Mouse (Mus musculus): ENCODE results near the gene Rfx8. TPM values are rescaled to one million over a fixed set of nuclear protein-coding genes. Genes with fewer than 3 reads are reported as not detected.

Gene Rfx8
- polyA plus RNA-seq, 1 experiment = 0.31 TPM

GRCm38 (mm10) chr1:39758244-39758643 is 37.4 kb upstream of the Rfx8 start:
- 0 out of 2 replicates have a peak, but pooled peaks cover 2% of the 10 kb centered on the region for H3K4me1 ChIP-seq (ENCODE audit: control insufficient read depth, insufficient read depth, low read length)
- no peak overlapping the region for H3K4me3 ChIP-seq (ENCODE audit: insufficient read depth, low read length)
- TF ChIP-seq POLR2A (IDR thresholded peaks at IDR 0.05; ENCODE audit: extremely low read depth, insufficient read depth, low read length) (no peak), CTCF (IDR thresholded peaks at IDR 0.05; ENCODE audit: extremely low read depth, insufficient read depth, low read length) (no peak)
- H3K27ac ChIP-seq (ENCODE audit: insufficient read depth, low read length) = no peak overlapping the region

GRCm38 (mm10) chr1:39756952-39757351 is 36.2 kb upstream of the Rfx8 start:
- Histone ChIP-seq H3K27ac (ENCODE audit: insufficient read depth, low read length) (no peak overlapping the region), H3K4me1 (ENCODE audit: control insufficient read depth, insufficient read depth, low read length) (0 out of 2 replicates have a peak, but pooled peaks cover 2% of the 10 kb centered on the region), H3K4me3 (ENCODE audit: insufficient read depth, low read length) (no peak overlapping the region)
- TF ChIP-seq CTCF (IDR thresholded peaks at IDR 0.05; ENCODE audit: extremely low read depth, insufficient read depth, low read length) = no peak
- no peak for TF ChIP-seq POLR2A (IDR thresholded peaks at IDR 0.05; ENCODE audit: extremely low read depth, insufficient read depth, low read length)

- no peak overlapping the region for H3K4me3 ChIP-seq (ENCODE audit: insufficient read depth, low read length)
- no peak overlapping the region for H3K27ac ChIP-seq (ENCODE audit: insufficient read depth, low read length)
- TF ChIP-seq CTCF (IDR thresholded peaks at IDR 0.05; ENCODE audit: extremely low read depth, insufficient read depth, low read length) (no peak), POLR2A (IDR thresholded peaks at IDR 0.05; ENCODE audit: extremely low read depth, insufficient read depth, low read length) (no peak)
- no peaks in the 10 kb centered on the region for H3K4me1 ChIP-seq (ENCODE audit: control insufficient read depth, insufficient read depth, low read length)
These were observed 33.6 kb upstream of the Rfx8 start for GRCm38 (mm10) chr1:39754224-39754957.

DNA sequence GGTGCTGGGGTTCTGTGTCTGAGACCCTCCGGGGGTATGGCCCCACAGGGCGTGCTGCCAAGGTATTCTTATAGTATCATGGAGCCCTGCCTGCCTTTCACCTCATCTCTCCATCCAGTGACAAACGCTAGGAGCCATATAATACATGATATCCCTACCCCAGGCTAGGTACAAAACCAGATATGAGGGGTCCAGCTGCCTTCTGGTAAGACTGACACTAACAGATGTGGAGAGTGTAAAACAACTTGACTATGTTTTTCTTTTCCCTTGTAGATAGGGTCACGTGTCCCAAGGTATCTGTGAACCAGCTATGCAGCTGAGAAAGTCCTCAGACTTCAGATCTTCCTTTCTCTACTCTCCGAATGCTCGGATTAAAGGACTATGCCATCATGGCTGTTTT is 30.7 kb upstream of the Rfx8 start:
- no peak for TF ChIP-seq CTCF (IDR thresholded peaks at IDR 0.05; ENCODE audit: extremely low read depth, insufficient read depth, low read length)
- no peak for TF ChIP-seq POLR2A (IDR thresholded peaks at IDR 0.05; ENCODE audit: extremely low read depth, insufficient read depth, low read length)
- Histone ChIP-seq H3K4me3 (ENCODE audit: insufficient read depth, low read length) (no peak overlapping the region), H3K4me1 (ENCODE audit: control insufficient read depth, insufficient read depth, low read length) (no peaks in the 10 kb centered on the region), H3K27ac (ENCODE audit: insufficient read depth, low read length) (no peak overlapping the region)

DNA sequence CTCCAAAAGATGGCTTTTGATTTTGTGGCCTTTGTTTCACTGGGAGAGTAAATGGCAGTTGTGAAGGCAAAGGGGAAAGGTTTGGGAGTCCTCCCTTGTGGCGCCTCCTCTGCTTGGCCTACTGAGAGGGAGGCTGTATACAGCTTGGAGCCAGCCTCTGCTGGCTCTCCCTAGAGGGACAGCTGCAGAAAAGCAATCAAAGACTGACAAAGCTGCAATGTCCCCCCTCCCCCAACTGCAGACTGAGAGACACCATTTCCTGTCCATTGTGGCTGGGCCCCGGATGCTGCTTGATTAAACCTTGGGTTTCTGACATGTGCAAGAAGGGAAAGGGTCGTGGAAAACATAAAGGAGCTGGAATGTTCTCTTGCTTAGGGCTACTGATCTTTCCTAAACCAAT is 28.9 kb upstream of the Rfx8 start:
- no peak for TF ChIP-seq CTCF (IDR thresholded peaks at IDR 0.05; ENCODE audit: extremely low read depth, insufficient read depth, low read length)
- TF ChIP-seq POLR2A (IDR thresholded peaks at IDR 0.05; ENCODE audit: extremely low read depth, insufficient read depth, low read length) = no peak
- Histone ChIP-seq H3K27ac (ENCODE audit: insufficient read depth, low read length) (no peak overlapping the region), H3K4me1 (ENCODE audit: control insufficient read depth, insufficient read depth, low read length) (no peaks in the 10 kb centered on the region), H3K4me3 (ENCODE audit: insufficient read depth, low read length) (no peak overlapping the region)

DNA sequence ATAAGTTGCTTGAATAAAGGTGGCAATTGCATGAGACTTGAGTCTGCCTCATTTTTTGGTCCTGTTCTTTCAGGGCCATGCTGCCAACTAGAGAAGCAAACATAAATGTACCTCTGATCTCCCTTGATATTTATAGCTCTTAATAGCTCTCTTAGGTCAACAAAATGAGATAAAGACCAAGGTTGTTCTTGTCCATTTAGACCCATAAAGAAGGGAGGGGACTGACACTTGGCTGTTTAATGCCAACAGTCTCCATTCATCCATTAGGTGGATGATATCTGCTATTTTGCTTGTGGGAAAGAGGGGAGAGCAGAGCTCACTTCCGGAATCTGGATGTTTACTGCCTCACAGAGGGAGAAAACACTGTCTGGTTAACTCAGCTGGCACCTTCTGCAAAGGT is 28.4 kb upstream of the Rfx8 start:
- no peak overlapping the region for H3K27ac ChIP-seq (ENCODE audit: insufficient read depth, low read length)
- TF ChIP-seq CTCF (IDR thresholded peaks at IDR 0.05; ENCODE audit: extremely low read depth, insufficient read depth, low read length) (no peak), POLR2A (IDR thresholded peaks at IDR 0.05; ENCODE audit: extremely low read depth, insufficient read depth, low read length) (no peak)

GRCm38 (mm10) chr1:39748666-39749065 is 27.9 kb upstream of the Rfx8 start:
- TF ChIP-seq POLR2A (IDR thresholded peaks at IDR 0.05; ENCODE audit: extremely low read depth, insufficient read depth, low read length) = no peak
- no peak for TF ChIP-seq CTCF (IDR thresholded peaks at IDR 0.05; ENCODE audit: extremely low read depth, insufficient read depth, low read length)
- Histone ChIP-seq H3K4me3 (ENCODE audit: insufficient read depth, low read length) (no peak overlapping the region), H3K4me1 (ENCODE audit: control insufficient read depth, insufficient read depth, low read length) (no peaks in the 10 kb centered on the region), H3K27ac (ENCODE audit: insufficient read depth, low read length) (no peak overlapping the region)

More for the DNA sequence above, 28.4 kb upstream of the Rfx8 start:
- Histone ChIP-seq H3K4me3 (ENCODE audit: insufficient read depth, low read length) (no peak overlapping the region), H3K4me1 (ENCODE audit: control insufficient read depth, insufficient read depth, low read length) (no peaks in the 10 kb centered on the region)

GRCm38 (mm10) chr1:39746464-39746863 is 25.7 kb upstream of the Rfx8 start:
- Histone ChIP-seq H3K27ac (ENCODE audit: insufficient read depth, low read length) (no peak overlapping the region), H3K4me1 (ENCODE audit: control insufficient read depth, insufficient read depth, low read length) (no peaks in the 10 kb centered on the region), H3K4me3 (ENCODE audit: insufficient read depth, low read length) (no peak overlapping the region)
- TF ChIP-seq CTCF (IDR thresholded peaks at IDR 0.05; ENCODE audit: extremely low read depth, insufficient read depth, low read length) (no peak), POLR2A (IDR thresholded peaks at IDR 0.05; ENCODE audit: extremely low read depth, insufficient read depth, low read length) (no peak)

DNA sequence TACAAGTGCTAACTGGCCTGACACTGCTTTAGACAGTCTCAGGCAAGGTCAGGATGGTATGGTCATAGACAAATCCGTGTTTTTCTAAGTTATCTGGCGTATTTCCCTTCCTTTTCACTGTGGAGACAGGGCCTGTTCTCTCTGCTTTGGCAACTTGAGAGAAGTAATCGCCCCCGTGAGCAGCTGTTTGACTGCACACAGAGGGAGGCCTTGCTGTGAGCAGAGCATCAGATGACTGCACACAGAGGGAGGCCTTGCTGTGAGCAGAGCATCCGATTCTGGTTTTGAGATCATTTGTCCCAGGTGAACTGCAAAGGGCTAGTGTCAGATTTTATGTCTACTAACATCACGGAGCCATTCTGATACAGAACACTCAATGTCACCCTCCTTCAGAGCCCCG is 20.2 kb upstream of the Rfx8 start:
- no peak overlapping the region for H3K27ac ChIP-seq (ENCODE audit: insufficient read depth, low read length)
- H3K4me3 ChIP-seq (ENCODE audit: insufficient read depth, low read length) = no peak overlapping the region
- TF ChIP-seq CTCF (IDR thresholded peaks at IDR 0.05; ENCODE audit: extremely low read depth, insufficient read depth, low read length) (no peak), POLR2A (IDR thresholded peaks at IDR 0.05; ENCODE audit: extremely low read depth, insufficient read depth, low read length) (no peak)
- H3K4me1 ChIP-seq (ENCODE audit: control insufficient read depth, insufficient read depth, low read length) = peaks cover 1% of the 10 kb centered on the region; the same call in 1 of the 2 replicates

- no peak overlapping the region for H3K27ac ChIP-seq (ENCODE audit: insufficient read depth, low read length)
- TF ChIP-seq POLR2A (IDR thresholded peaks at IDR 0.05; ENCODE audit: extremely low read depth, insufficient read depth, low read length) (no peak), CTCF (IDR thresholded peaks at IDR 0.05; ENCODE audit: extremely low read depth, insufficient read depth, low read length) (no peak)
- peaks cover 1% of the 10 kb centered on the region; the same call in 1 of the 2 replicates for H3K4me1 ChIP-seq (ENCODE audit: control insufficient read depth, insufficient read depth, low read length)
- no peak overlapping the region for H3K4me3 ChIP-seq (ENCODE audit: insufficient read depth, low read length)
These were observed 19.2 kb upstream of the Rfx8 start for GRCm38 (mm10) chr1:39740002-39740401.
